Mouse (Mus musculus): ENCODE results near the gene Sar1b.
"Not testable (repeated sequence)": the region's sequence is repeated elsewhere in the genome, so short reads cannot be mapped to it uniquely, and the experiment has no call there.

The Sar1b gene

GRCm38 (mm10) chr11:51763213-51763907 is at the start of gene Sar1b, which contains the start of gene Sec24a:
Sar1b (plus strand) TSS chr11:51763687.
Sec24a (minus strand) TSS chr11:51763634.
- peak; percentile 86 to 88 for DNase-seq

- DNase-seq = no peak
These were observed 42.4 kb upstream of the Sar1b start for GRCm38 (mm10) chr11:51721066-51721465.

- DNase-seq = no peak
These were observed 30.6 kb upstream of the Sar1b start for GRCm38 (mm10) chr11:51732883-51733282.

- DNase-seq = not testable (repeated sequence)
These were observed 29.3 kb upstream of the Sar1b start for GRCm38 (mm10) chr11:51734218-51734617.

- DNase-seq = no peak
These were observed 24.7 kb upstream of the Sar1b start for GRCm38 (mm10) chr11:51738651-51739403.

- DNase-seq = no peak
These were observed 22.8 kb upstream of the Sar1b start for GRCm38 (mm10) chr11:51740701-51741100.

- no peak for DNase-seq
These were observed 17.4 kb upstream of the Sar1b start for GRCm38 (mm10) chr11:51746096-51746495.

- DNase-seq = not testable (repeated sequence)
These were observed 11.8 kb upstream of the Sar1b start for GRCm38 (mm10) chr11:51751623-51752225.

- DNase-seq = peak in 1 of 2 experiments; percentile 65
These were observed 7.7 kb upstream of the Sar1b start for GRCm38 (mm10) chr11:51755621-51756311.

GRCm38 (mm10) chr11:51756352-51756771 is 7.1 kb upstream of the Sar1b start:
- peak; percentile 98 for DNase-seq

GRCm38 (mm10) chr11:51757023-51757422 is 6.5 kb upstream of the Sar1b start:
- DNase-seq = no peak

- DNase-seq = no peak
These were observed 5.9 kb upstream of the Sar1b start for GRCm38 (mm10) chr11:51757625-51758024.

GRCm38 (mm10) chr11:51758207-51758606 is 5.3 kb upstream of the Sar1b start:
- not testable (repeated sequence) for DNase-seq

GRCm38 (mm10) chr11:51759251-51759650 is 4.2 kb upstream of the Sar1b start:
- DNase-seq = no peak

- no peak for DNase-seq
These were observed 3.4 kb upstream of the Sar1b start for GRCm38 (mm10) chr11:51759941-51760657.

GRCm38 (mm10) chr11:51761241-51761640 is 2.2 kb upstream of the Sar1b start:
- DNase-seq = no peak

GRCm38 (mm10) chr11:51763955-51764354 is 468 bp downstream of the Sar1b start:
- no peak for DNase-seq

GRCm38 (mm10) chr11:51764816-51765215 is 1.3 kb downstream of the Sar1b start:
- DNase-seq = no peak

- no peak for DNase-seq
These were observed 4.2 kb downstream of the Sar1b start for GRCm38 (mm10) chr11:51767579-51768220.

- no peak for DNase-seq
These were observed 4.8 kb downstream of the Sar1b start for GRCm38 (mm10) chr11:51768296-51768695.

GRCm38 (mm10) chr11:51775507-51775906 is 12.0 kb downstream of the Sar1b start:
- no peak for DNase-seq

- no peak for DNase-seq
These were observed 14.0 kb downstream of the Sar1b start for GRCm38 (mm10) chr11:51777478-51777877.
